Comparison of ENCODE assay signal across 12 mouse cellular contexts in genomic region chr6:115044709-115045108, GRCm38 (mm10). TPM values are rescaled to one million over a fixed set of nuclear protein-coding genes. Genes with fewer than 3 reads are reported as not detected.
DNase-seq lines count a peak whose midpoint lies in the region; ATAC-seq and TF ChIP-seq lines count a peak whose summit lies in the region.
"Had no signal": no experiment of that assay in that cellular context is flagged by ENCODE, and none has a peak within 500 bp of the region (broad histone marks: within the 10 kb centered on the region; RNA-seq: fewer than 3 reads in every experiment).

No protein-coding gene starts in this region.

- WGBS in forebrain, embryonic 16.5 days, result 59% methylated on average over 1 of the region's 1 CpGs

- H3K36me3 ChIP-seq in forebrain, embryonic 16.5 days (ENCODE audit: control insufficient read depth, insufficient read depth), result no peaks in the 10 kb centered on the region
- H3K36me3 ChIP-seq: lung, embryonic 15.5 days had no signal

- TF ChIP-seq CTCF in left cerebral cortex, adult 2 months (IDR thresholded peaks at IDR 0.05), result peak; percentile 50

- no peaks in the 10 kb centered on the region for H3K27me3 ChIP-seq in forebrain, embryonic 16.5 days (replicated peaks; ENCODE audit: control insufficient read depth, insufficient read depth, low read length)
- H3K27me3 ChIP-seq: lung, embryonic 15.5 days had no signal

- ATAC-seq in forebrain, embryonic 16.5 days, result no peak
- no peak for ATAC-seq in megakaryocyte, adult 5-6 weeks (ENCODE audit: poor library complexity, severe bottlenecking)

- H3K9ac ChIP-seq in forebrain, embryonic 16.5 days (replicated peaks; ENCODE audit: low read depth, low read length), result no peak overlapping the region
- H3K9ac ChIP-seq: lung, embryonic 15.5 days had no signal

- no peaks in the 10 kb centered on the region for H3K9me3 ChIP-seq in forebrain, embryonic 16.5 days (ENCODE audit: control insufficient read depth, low read length)
- H3K9me3 ChIP-seq: lung, embryonic 15.5 days had no signal

- H3K4me2 ChIP-seq in forebrain, embryonic 16.5 days (ENCODE audit: low read length), result no peak overlapping the region
- H3K4me2 ChIP-seq: lung, embryonic 15.5 days had no signal

- H3K4me1 ChIP-seq in forebrain, embryonic 16.5 days (replicated peaks; ENCODE audit: control insufficient read depth, insufficient read depth, low read length), result peaks cover 17% of the 10 kb centered on the region

- intact Hi-C loops in left cerebral cortex, adult 2 months (cut with DNase I), result no loop called here
- intact Hi-C loops in left cerebral cortex, postnatal 36 days (cut with DNase I), result loop anchor here (5.0 to 10.0 kb wide), 3 partner anchors 93 to 223 kb away; no protein-coding TSS in a partner anchor

- DNase-seq in left cerebral cortex, adult 2 months (ENCODE audit: extremely low spot score in 1 of 2, low spot score in 2 of 2), result no peak
- no peak for DNase-seq in left cerebral cortex, postnatal 36 days (ENCODE audit: low spot score in 2 of 2)
- DNase-seq in CD4-positive helper T cell, adult 2 months (ENCODE audit: low read depth, low spot score), result peak; percentile 15
- peak; percentile 61 for DNase-seq in ES-CJ7 (ENCODE audit: low read depth, low spot score)
- DNase-seq in right cerebral cortex, postnatal 25 days, result no peak
- DNase-seq: adrenal gland, postnatal 14 days; cerebellum, postnatal 25 days; gastrocnemius, postnatal 10 days; layer of hippocampus, adult 9-11 months had no signal

- H3K27ac ChIP-seq in left cerebral cortex, adult 2 months, result no peak overlapping the region
- peak overlapping the region; percentile 87 for H3K27ac ChIP-seq in forebrain, embryonic 16.5 days (ENCODE audit: low read length)
- H3K27ac ChIP-seq: lung, embryonic 15.5 days had no signal

- no peak overlapping the region for H3K4me3 ChIP-seq in left cerebral cortex, adult 2 months
- H3K4me3 ChIP-seq in forebrain, embryonic 16.5 days (replicated peaks; ENCODE audit: low read length), result no peak overlapping the region
- H3K4me3 ChIP-seq: lung, embryonic 15.5 days had no signal

RNA-seq across cellular contexts. Expression of gene Tamm41, which starts 7.0 kb away (rescaled TPM):
- total RNA-seq in left cerebral cortex, adult 2 months (2021), result 10 to 100 TPM; 19.7 to 20.0 TPM
- total RNA-seq in left cerebral cortex, postnatal 36 days (2021), result 10 to 100 TPM; 19.0 to 19.7 TPM
- 54.2 and 58.2 TPM in 2 replicates for polyA plus RNA-seq in forebrain, embryonic 16.5 days (2015; fragmentation: Nextera tagmentation; extraction: Ambion mirVana)
- 22.9 and 24.9 TPM in 2 replicates for total RNA-seq in megakaryocyte, adult 5-6 weeks (2015)
- 29.5 and 31.2 TPM in 2 replicates for total RNA-seq in megakaryocyte, adult 5-6 weeks (2017)

Comparison
In these comparisons a context has a peak if more than half of its experiments do, and no peak if none do; other contexts are left out.
1. DNase-seq: peak in CD4-positive helper T cell, adult 2 months (single experiment) and ES-CJ7 (single experiment); none in left cerebral cortex, adult 2 months (0 of 2), left cerebral cortex, postnatal 36 days (0 of 2) and right cerebral cortex, postnatal 25 days (single experiment).